ENCODE assay signal across 23 mouse cellular contexts in the genomic region with DNA sequence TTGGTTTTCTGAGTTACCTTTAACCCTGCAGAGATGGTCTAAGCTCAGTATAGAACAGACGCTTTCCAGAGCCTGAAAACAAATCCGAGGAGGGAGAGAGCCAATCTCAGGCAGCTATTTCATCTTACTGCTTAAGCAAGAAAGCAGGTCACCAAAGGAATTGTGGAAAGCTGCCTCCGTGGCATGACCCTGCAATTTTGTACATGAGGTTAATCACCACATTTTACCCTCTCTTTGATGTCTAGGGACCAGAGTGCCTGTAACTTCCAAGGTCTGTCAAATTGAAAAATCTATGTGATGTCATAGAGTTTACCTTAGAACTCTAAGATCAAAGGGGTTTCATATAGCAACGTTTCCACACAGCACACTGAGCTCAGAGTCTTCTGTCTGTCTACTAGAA.
"Had no signal": no experiment of that assay in that cellular context is flagged by ENCODE, and none has a peak within 500 bp of the region (broad histone marks: within the 10 kb centered on the region; RNA-seq: fewer than 3 reads in every experiment).

No protein-coding gene starts in this region.

- ATAC-seq: liver, embryonic 12.5 days; lung, postnatal 0 days had no signal

- DNase-seq: kidney, adult 11 months; kidney, adult 8-10 months; kidney, postnatal 10 days; kidney, postnatal 36 days; layer of hippocampus, postnatal 36 days; liver; lung, adult 18-20 months; midbrain, embryonic 14.5 days; right cerebral cortex, postnatal 14 days; right cerebral cortex, postnatal 4 days; thymus, adult 2 months; thymus, postnatal 14 days; thymus, postnatal 4 days had no signal

- H3K4me2 ChIP-seq: kidney, embryonic 15.5 days; limb, embryonic 13.5 days; liver, embryonic 12.5 days; liver, embryonic 15.5 days; midbrain, embryonic 11.5 days; stomach, embryonic 15.5 days had no signal

- H3K9ac ChIP-seq: kidney, embryonic 15.5 days; limb, embryonic 13.5 days; liver, embryonic 12.5 days; liver, embryonic 15.5 days; stomach, embryonic 15.5 days had no signal

- H3K4me3 ChIP-seq: kidney, embryonic 15.5 days; left cerebral cortex, adult 2 months; limb, embryonic 13.5 days; liver, embryonic 12.5 days; liver, embryonic 15.5 days; megakaryocyte, embryonic 14.5 days; stomach, embryonic 15.5 days had no signal

- H3K9me3 ChIP-seq: kidney, embryonic 15.5 days; limb, embryonic 13.5 days; liver, embryonic 12.5 days; liver, embryonic 15.5 days; megakaryocyte, embryonic 14.5 days; stomach, embryonic 15.5 days had no signal

- H3K27me3 ChIP-seq: kidney, embryonic 15.5 days; limb, embryonic 13.5 days; liver, embryonic 12.5 days; liver, embryonic 15.5 days; megakaryocyte, embryonic 14.5 days; stomach, embryonic 15.5 days had no signal

- H3K27ac ChIP-seq: kidney, embryonic 15.5 days; left cerebral cortex, adult 2 months; limb, embryonic 13.5 days; liver, embryonic 12.5 days; liver, embryonic 15.5 days; macrophage; stomach, embryonic 15.5 days had no signal

- H3K4me1 ChIP-seq: kidney, embryonic 15.5 days; limb, embryonic 13.5 days; liver, embryonic 12.5 days; liver, embryonic 15.5 days; megakaryocyte, embryonic 14.5 days; stomach, embryonic 15.5 days had no signal

- H3K36me3 ChIP-seq: kidney, embryonic 15.5 days; limb, embryonic 13.5 days; liver, embryonic 12.5 days; liver, embryonic 15.5 days; stomach, embryonic 15.5 days had no signal
